Mouse (Mus musculus): ENCODE results near the gene F11.

GRCm38 (mm10) chr8:45236164-45236912 is 25.5 kb downstream of the F11 start:
- TF ChIP-seq CTCF (IDR thresholded peaks at IDR 0.05; ENCODE audit: borderline replicate concordance, insufficient read depth, low read depth, low read length) (peak; percentile 48), POLR2A (IDR thresholded peaks at IDR 0.05; ENCODE audit: borderline replicate concordance, insufficient read depth, low read length) (no peak)

Measured in cerebellum, adult 2 months (tissue).